Mouse (Mus musculus): ENCODE measurements around the gene Rpp30.

- TF ChIP-seq HCFC1 (IDR thresholded peaks at IDR 0.05; ENCODE audit: borderline replicate concordance, insufficient read depth, low read length) (no peak), ZC3H11A (IDR thresholded peaks at IDR 0.05; ENCODE audit: borderline replicate concordance, low read depth, low read length) (no peak), MAFK (IDR thresholded peaks at IDR 0.05; ENCODE audit: insufficient read depth, low read depth, low read length) (no peak), ZNF384 (IDR thresholded peaks at IDR 0.05; ENCODE audit: low read depth, low read length) (no peak), CHD2 (IDR thresholded peaks at IDR 0.05; ENCODE audit: low read depth, low read length) (no peak)
Observed at GRCm38 (mm10) chr19:36131990-36132389, 48.5 kb downstream of the Rpp30 start.

All from ES-E14 (cell line).